Mouse (Mus musculus) c-Kit-positive CD71-negative TER-119-negative erythroid progenitor cells, embryonic 14.5 days (primary cell): Measurements from ENCODE around the gene Crk.

Experiments
- DNase-seq: peaks from one replicate; pipeline ENCODE4 v3.0.0-alpha.2; 2013; ENCODE audit warnings: low read depth

The Crk gene

GRCm38 (mm10) chr11:75738477-75738821 is 59.4 kb downstream of the Crk start:
- no peak for DNase-seq

DNA sequence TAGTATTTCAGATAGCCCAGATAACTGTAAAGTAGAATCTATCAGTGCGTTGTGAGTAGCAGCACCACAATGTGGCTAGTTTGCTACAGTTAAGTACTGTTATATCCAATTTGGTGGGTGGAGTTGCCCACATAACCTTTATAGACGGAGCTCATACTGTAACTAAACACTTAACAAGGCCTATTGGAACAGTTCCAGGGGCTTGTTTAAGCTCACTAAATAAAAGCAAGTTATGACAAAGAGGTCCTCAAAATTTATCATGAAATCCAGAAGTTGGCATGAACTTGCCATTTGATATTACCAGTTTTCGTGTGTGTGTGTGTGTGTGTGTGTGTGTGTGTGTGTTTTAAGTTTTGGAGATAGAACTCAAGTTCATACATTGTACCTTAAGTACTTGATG is 61.1 kb downstream of the Crk start:
- no peak for DNase-seq

DNA sequence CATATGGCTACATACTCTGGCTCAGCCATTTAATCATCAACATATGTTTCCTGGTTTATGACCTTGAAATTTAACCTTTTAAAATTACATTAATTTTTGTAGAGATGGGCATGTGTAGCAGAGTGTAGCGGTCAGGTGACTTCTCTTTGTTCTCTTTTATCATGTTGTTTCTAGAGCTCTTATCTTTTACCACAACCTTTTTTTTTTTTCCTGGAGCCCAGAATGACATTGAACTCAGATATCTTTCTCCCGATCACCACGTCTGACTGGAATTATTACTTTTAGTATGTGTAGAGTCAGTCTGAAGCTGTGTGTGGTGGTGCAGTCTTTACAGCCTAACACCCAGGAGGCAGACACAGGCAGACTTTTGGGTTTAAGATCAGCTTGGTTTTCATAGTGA is 62.6 kb downstream of the Crk start:
- DNase-seq: no peak

- no peak for DNase-seq
Measured at GRCm38 (mm10) chr11:75744761-75745160, 65.7 kb downstream of the Crk start.

DNA sequence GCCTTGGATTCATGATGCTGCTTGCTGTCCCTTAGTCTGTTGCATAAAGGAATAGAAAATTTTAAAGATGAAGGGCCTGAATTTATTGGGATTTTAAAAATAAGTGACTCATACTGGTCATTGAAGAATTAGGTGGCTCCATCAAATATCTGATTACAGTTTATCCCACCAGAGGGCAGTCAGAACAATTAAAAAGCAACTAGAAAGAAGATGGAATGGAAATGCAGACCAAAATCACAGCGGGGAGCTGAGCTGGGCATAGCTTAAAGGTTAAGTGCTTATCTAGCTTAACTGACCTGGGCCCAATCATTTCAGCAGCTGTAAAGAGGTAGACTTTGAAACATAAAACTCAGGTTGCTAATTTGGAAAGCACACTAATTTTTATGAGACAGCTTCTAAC is 71.5 kb downstream of the Crk start:
- no peak for DNase-seq

DNA sequence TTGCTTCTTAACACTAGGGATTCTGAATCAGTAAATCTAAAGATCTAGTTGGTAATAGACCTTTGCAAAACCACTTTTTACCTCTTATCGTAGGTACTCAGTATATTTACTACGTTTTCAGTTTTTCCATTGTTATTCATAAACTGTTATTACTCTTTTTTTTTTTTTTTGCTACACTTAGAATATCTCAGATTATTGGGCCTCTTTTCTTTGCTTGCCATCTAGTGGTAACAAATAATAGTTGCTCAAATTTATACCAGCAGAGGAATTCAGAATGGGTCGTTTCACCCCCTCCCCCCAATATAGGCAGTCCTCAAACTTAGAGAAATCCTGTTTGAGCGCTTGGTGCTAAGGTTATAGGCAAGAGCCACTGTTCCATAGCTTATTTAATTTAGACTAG is 72.0 kb downstream of the Crk start:
- DNase-seq: no peak
